Mouse (Mus musculus): ENCODE measurements at regions not wholly inside any gene's neighbourhood (a gene's known extent, or its start where the extent isn't known, plus 50 kb on each side); places are given as distances from the start of the nearest gene placed in this dataset.
"Not testable (repeated sequence)": the region's sequence is repeated elsewhere in the genome, so short reads cannot be mapped to it uniquely, and the experiment has no call there.

GRCm38 (mm10) chr1:35201083-35201879 is 351.5 kb downstream of the Plekhb2 start:
- DNase-seq: no peak

- no peak for DNase-seq
Observed at GRCm38 (mm10) chr1:35201880-35202220, 352.1 kb downstream of the Plekhb2 start.

- DNase-seq: peak; percentile 20
Observed at GRCm38 (mm10) chr1:35202551-35202950, 352.8 kb downstream of the Plekhb2 start.

- DNase-seq: no peak
Observed at GRCm38 (mm10) chr1:35206834-35207529, 357.2 kb downstream of the Plekhb2 start.

GRCm38 (mm10) chr1:35212111-35212891 is 362.5 kb downstream of the Plekhb2 start:
- DNase-seq: no peak

- no peak for DNase-seq
Observed at GRCm38 (mm10) chr1:35213875-35214274, 364.1 kb downstream of the Plekhb2 start.

- DNase-seq: peak; percentile 14
Observed at GRCm38 (mm10) chr1:35216411-35216810, 366.6 kb downstream of the Plekhb2 start.

- not testable (repeated sequence) for DNase-seq
Observed at GRCm38 (mm10) chr1:35220215-35220614, 370.4 kb downstream of the Plekhb2 start.

GRCm38 (mm10) chr1:35220751-35221150 is 371.0 kb downstream of the Plekhb2 start:
- no peak for DNase-seq

- DNase-seq: no peak
Observed at GRCm38 (mm10) chr1:35232592-35232991, 382.8 kb downstream of the Plekhb2 start.

- no peak for DNase-seq
Observed at GRCm38 (mm10) chr1:35238139-35238538, 388.4 kb downstream of the Plekhb2 start.

GRCm38 (mm10) chr1:35242849-35243248 is 393.1 kb downstream of the Plekhb2 start:
- no peak for DNase-seq

- no peak for DNase-seq
Observed at GRCm38 (mm10) chr1:35243339-35243738, 393.6 kb downstream of the Plekhb2 start.

GRCm38 (mm10) chr1:35265125-35265524 is 415.3 kb downstream of the Plekhb2 start:
- peak; percentile 36 for DNase-seq

GRCm38 (mm10) chr1:35266626-35267025 is 416.9 kb downstream of the Plekhb2 start:
- peak; percentile 3 for DNase-seq

- DNase-seq: no peak
Observed at GRCm38 (mm10) chr1:35267883-35268282, 418.1 kb downstream of the Plekhb2 start.

GRCm38 (mm10) chr1:35274978-35275377 is 425.2 kb downstream of the Plekhb2 start:
- DNase-seq: no peak
